Mouse (Mus musculus) right cerebral cortex, postnatal 14 days (tissue): ENCODE measurements around the gene Ppp3ca.

Experiments used
- DNase-seq: peaks from one replicate; pipeline ENCODE4 v3.0.0; 2022

The Ppp3ca gene

DNA sequence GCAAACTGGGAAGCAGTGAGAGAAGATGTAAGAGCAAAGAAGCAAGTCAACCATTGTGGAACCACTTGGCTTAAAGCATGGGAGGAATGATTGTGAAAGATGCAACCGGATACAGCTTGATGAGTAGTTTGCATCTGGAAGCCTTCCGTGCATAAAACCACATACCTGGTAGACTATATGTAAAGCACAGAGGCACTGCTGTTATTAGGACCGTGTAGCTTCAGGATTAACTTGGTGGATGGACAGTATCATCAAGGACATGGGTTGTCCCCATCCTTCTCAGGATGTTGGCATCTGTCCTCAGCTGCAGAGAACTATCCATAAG lies 271.6 kb downstream of the Ppp3ca start:
- DNase-seq, result no peak

DNA sequence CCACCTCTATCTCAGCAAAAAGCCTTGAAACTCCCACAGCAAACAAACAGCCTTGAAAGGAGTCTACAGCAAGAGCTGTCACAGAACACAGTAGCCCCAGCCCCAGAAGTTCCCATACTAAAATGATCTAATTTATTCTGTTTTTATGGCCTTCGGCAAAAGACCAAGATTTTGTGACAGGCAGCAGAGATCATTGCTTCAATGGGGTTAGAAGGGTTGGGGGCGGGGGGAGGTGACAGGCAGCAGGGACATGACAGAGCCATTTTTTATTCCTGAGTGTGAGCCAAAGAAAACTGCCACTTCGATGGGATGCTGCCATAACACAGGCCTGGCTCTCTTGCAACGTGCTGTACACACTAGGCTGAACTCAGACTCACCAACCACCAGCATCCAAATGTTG lies 275.6 kb downstream of the Ppp3ca start:
- no peak for DNase-seq

DNA sequence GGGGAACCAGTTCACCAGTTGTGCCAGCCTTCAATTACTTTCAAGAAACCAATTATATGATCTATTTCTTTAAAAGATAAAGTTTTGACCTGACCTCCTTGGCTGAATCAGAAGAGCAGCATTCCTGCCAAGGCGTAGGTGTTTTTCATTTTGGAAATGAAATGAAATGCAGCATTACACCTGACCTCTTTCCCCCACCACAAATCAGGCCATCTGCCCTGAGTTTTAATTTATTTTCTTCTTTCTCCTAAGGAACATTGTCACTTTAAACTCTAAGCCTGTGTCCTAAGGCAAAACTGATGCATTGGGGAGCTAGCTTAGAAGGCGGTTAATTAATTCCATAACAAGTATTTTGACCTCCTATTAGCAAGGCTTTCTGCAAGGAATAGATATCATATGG lies 276.7 kb downstream of the Ppp3ca start:
- no peak for DNase-seq

DNA sequence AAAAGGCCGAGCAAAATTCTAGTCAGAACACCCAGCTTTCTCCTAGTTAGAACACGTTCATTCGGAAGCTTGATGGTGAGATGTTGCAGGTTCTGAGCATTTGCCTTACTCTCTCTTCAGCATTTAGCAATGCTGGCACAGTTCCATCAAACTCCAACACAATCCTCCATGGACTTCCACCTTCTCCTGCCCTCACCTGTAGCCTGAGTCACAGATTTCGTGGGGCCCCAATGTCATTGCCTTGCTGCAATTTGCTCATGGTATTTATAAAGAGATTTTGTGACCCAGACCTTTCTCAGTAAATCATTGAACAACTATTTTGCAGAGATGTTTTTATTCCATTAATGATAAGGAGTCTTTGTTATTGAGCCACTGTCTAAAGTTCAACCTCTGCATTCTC lies 278.2 kb downstream of the Ppp3ca start:
- no peak for DNase-seq

DNA sequence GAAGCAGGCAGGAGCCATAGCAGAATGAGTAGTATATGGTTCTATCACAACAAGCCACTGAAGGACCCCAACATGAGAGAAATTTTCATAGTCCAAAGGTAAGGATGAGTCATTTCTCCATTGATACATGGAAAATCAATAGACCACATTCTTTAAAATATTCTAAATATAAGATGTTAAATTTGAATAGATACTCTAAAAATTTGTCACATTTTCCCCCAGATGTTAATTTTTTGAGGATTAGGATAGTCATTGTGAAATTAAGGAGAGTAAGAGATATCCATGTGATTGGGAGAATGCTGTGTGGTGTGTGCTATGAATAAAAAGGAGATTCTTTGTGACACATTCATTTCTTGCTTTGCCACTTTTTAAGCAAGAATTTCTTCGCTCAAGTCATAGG lies 281.9 kb downstream of the Ppp3ca start:
- DNase-seq, result no peak

DNA sequence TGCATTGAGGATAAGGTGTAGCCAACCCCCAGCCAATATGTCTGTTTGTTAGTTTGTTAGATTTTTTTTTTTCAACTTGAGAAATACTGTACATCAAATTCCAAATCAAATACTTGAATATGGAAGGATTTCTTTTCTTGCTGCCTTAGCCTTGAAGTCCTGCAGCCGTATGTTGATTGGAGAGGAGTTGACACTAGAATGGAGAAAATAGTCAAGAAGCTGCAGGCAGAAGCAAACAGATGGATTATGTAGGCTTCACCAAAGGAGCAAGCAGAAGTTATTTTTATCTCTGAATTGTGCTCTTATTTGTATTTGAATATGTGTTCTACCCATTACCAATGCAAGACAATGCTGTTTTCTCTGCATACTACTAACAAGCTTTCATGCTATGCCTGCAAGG lies 282.9 kb downstream of the Ppp3ca start:
- DNase-seq, result no peak

DNA sequence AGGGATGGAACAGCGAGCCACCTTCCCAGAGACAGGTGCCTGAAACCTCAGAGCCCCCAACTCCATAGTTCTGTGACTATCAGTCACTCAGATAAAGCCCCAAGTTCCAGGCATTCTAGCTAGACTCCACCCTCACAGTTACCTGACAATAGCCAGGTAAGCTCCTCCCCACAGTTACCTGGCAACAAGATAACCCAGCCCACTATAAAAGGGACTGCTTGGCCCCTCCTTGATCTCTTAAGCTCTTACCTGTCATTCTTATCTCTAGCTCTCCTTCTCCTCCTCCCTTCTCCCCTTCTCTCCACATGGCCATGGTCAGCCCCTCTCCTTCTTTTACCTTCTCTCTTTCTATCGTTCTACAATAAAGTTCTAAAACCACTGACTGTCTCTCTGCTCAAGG lies 285.1 kb downstream of the Ppp3ca start:
- DNase-seq, result no peak

DNA sequence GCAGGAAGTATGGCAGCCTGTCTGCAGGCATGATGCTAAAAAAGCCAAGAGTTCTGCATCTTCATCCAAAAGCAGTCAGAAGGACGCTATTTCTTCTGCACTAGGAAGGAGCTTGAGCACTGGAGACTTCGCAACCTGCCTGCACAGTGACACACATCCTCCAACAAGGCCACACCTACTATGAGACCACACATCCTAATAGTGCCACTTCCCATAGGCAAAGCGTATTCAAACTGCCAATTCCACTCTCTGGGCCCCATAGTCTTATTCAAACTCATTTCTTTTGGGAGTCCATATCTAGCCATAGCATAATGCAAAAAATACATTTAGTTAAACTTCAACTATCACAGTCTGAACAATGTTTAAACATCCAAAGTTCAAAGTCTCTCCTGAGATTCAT lies 290.4 kb downstream of the Ppp3ca start:
- no peak for DNase-seq

DNA sequence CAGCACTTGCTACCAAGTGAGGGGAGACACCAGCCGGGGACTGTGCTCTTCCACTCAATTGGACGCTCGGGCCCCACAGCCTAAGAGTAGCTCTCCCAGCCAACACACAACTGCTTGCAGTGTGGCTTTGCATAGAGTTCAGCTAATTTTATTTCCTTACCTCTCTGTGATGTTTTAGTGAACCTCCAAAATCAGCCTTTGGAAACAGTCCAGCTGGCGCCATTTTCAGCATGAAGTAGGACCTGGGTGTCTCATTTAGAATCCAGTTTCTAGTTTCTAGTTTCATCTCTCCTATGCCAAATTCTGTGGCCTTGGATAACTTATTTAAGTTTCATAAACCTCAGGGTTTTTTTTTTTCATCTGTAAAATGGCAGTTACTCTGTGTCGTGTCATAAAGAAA lies 296.9 kb downstream of the Ppp3ca start:
- peak; percentile 12 for DNase-seq

DNA sequence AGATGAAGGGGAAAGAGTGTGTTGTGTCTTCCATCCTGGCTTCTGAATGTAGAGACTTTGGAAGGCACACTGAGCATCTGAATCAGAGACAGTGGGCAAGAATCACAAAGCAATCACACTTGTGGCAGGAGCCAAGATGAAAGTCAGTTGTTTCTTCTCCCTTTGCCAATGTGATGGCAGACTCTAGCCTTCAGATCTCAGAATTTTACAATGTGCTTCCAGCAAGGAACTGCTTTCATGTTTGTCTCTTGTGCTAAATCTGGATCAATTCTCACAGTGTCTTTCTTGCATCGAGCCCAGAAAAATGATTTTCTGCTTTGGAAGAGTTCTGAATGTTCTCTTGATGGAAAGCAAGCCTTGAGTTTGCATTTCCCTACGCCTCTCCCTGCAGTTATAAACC lies 297.6 kb downstream of the Ppp3ca start:
- DNase-seq, result no peak

DNA sequence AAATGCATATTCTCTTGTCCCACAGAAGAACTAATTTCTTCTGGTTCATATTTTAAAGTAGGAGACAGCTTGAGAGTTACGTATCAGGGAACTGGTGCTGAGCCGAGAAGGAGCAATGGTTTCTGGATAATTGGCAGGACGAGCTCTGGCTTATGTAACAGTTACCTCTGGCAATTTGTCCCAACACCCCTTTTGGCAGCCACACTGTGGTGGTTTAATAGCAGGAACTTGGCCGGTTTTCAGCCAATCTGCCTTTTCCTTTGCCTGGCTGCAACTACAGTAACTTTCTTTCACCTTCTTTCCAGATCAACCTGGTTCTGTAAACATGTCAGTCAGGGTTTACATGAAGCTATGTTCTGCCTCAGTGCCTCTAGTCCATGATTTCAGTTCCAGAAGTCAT lies 299.9 kb downstream of the Ppp3ca start:
- DNase-seq, result no peak

DNA sequence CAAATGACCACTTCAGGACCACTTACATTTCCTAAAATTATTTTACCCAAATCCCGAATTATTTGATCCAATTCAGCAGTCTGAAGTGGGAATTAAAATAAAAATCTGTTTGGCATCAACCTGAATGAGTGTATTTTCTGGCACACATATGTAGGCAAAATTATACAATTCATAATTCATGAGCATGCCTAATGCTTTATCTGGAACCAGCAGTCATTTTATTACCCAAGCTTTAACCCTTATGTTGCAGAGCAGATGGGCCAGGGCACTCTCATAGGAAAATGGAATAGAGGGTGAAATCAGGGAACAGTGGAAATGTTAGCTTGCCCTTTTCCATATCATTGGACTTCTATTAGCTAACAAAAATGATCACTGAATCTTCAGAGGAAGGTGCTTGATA lies 307.9 kb downstream of the Ppp3ca start:
- no peak for DNase-seq

DNA sequence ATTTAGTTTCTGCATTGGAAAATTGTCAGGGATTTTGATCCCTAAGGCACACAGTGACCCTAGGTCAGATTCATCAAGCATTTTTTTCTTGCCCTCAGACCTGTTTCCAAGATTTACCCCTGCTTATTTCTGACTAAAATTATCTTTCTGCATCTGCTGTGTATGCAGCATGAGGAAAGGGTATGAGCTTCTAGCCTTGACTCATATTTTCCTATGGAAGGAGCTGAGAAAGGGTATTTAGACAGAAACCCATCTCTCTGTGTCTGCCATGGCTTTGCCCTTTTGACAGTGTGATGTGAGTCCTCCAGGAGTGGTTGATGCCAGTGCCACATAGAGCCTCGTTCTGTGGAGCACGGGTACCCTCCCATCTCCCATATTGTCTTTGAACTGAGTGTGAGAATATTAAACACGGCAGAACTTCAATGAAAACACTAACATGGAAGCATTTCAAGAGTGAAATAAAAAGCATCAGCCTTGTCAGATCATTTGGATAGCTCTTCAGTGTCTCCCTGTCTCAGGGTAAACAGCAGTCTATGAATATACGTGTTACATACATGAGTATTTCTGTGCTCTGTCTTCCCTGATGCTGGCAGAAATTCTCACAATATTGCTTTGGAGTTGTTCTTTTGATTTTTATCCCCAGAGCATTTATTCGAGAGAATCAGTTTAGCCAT lies 311.1 kb downstream of the Ppp3ca start:
- no peak for DNase-seq

DNA sequence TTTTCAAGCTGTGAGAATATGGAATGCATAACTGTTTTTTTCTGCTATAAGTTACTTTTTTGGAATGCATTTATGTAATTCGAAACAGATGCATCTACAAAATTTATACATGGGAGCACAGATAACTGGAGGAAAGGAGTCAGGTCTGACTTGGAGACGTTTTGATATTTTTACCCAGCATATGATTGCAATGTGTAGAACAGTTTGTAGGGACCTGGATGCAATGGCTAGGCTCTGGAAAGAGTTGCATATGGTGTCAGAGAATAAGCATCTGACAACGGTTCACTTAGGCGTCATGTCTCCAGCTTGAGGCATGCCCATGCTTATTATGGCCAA lies 311.6 kb downstream of the Ppp3ca start:
- no peak for DNase-seq

DNA sequence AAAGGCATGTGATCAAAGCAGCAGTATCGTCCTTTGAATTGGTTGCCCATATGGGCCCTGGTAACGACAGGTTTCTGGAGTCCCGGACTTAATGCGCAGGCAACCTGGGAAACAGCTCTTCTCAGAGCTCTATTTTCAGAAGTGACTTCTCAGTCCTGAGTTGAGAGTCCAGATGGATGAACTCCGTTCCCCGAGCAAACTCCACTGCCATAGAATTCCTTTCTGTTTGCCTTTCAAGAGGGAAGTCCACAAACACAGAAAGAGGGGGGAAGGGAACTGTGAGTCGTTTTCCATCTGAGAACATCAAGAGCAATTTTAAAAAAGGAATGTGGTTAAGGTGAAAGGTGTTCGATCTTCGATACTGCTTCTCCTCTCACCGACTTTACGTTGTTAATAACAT lies 312.1 kb downstream of the Ppp3ca start:
- no peak for DNase-seq

DNA sequence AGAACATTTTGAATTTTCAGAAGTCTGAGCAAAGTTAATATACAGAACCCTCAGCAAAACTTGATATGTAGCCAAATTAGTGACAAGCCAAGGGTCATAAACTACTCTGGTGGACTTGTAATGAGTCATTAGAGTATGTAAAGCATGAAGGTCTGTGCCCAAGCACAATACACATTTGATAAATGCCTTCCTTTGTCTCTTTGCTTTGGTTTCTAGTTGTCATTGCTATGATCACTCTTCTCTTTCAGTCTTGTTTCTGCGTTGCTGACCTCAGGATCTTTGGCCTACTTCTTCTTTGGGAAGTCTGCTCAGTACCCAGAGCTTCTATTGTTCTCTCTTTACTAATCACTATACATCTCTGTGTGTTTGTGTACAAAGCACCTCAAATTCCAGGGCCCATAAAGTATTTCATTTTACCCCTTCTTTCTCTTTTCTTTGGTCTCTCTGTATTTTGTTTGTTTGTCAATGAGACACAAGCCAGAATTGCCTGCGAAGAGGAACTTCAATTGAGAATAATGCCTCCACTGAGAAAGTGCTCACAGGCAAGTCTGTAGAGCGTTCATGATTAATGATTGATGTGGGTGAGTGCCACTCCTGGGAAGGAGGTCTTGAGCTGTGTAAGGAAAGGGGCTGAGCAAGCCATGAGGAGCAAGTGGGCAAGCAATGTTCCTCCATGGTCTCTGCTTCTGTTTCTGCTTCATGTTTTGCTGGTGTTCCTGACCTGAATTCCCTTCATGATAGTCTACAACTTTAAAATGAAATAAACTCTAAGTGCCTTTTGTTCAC lies 316.4 kb downstream of the Ppp3ca start:
- no peak for DNase-seq
